Mouse (Mus musculus) ES-Bruce4 (cell line): ENCODE measurements around the gene Prkar1a.

Experiments used
- CTCF ChIP-seq: IDR thresholded peaks from one replicate; pipeline ENCODE4 v1.8.1; 2011; ENCODE audit warnings: low read depth, low read length
- POLR2A ChIP-seq: IDR thresholded peaks from one replicate; pipeline ENCODE4 v1.8.1; 2011; ENCODE audit warnings: low read length; ENCODE audit not compliant: insufficient read depth

- TF ChIP-seq CTCF (no peak), POLR2A (no peak)
Observed at GRCm38 (mm10) chr11:109627648-109628047, 21.6 kb upstream of the Prkar1a start.
